Mouse (Mus musculus) lung, embryonic 15.5 days (tissue): Measurements from ENCODE around the gene Ccdc24. TPM values are rescaled to one million over a fixed set of nuclear protein-coding genes. Genes with fewer than 3 reads are reported as not detected.

ENCODE experiments used
- ATAC-seq: fragments of 200-750 bp; cut with Nextera tagmentation; 2 replicates; pipeline ENCODE4 v1.8.0; 2017; ENCODE audit warnings: moderate number of reproducible peaks, borderline replicate concordance; ENCODE audit not compliant: low FRiP score, low TSS enrichment; ENCODE audit errors: extremely low read depth
- H3K27ac ChIP-seq: fragments of 300-500 bp; sonication (generic); 2 replicates; pipeline ENCODE4 v1.5.1; 2015; ENCODE audit warnings: moderate library complexity, mild to moderate bottlenecking, inconsistent platforms
- H3K27me3 ChIP-seq: fragments of 300-500 bp; sonication (generic); 2 replicates; pipeline ENCODE4 v1.6.1; 2015; ENCODE audit warnings: inconsistent platforms
- H3K36me3 ChIP-seq: fragments of 300-500 bp; sonication (generic); 2 replicates; pipeline ENCODE4 v1.6.1; 2015; ENCODE audit warnings: inconsistent platforms
- H3K4me1 ChIP-seq: fragments of 300-500 bp; sonication (generic); 2 replicates; pipeline ENCODE4 v1.6.1; 2015; ENCODE audit warnings: inconsistent platforms
- H3K4me2 ChIP-seq: fragments of 300-500 bp; sonication (generic); 2 replicates; pipeline ENCODE4 v1.6.1; 2015; ENCODE audit warnings: inconsistent platforms, mild to moderate bottlenecking, moderate library complexity
- H3K4me3 ChIP-seq: fragments of 300-500 bp; sonication (generic); 2 replicates; pipeline ENCODE4 v1.5.1; 2015; ENCODE audit warnings: mild to moderate bottlenecking, inconsistent platforms
- H3K9ac ChIP-seq: fragments of 300-500 bp; sonication (generic); 2 replicates; pipeline ENCODE4 v1.6.1; 2015; ENCODE audit warnings: inconsistent platforms
- H3K9me3 ChIP-seq: fragments of 300-500 bp; sonication (generic); 2 replicates; pipeline ENCODE4 v1.6.1; 2016; ENCODE audit warnings: inconsistent platforms
- WGBS: fragments of 180-500 bp; shearing (Covaris S2); methylation state at CpG from one replicate; pipeline ENCODE4 v1.1.7; 2015; 5-methylcytosine and 5-hydroxymethylcytosine counted together
- polyA plus RNA-seq: library from polyadenylated mRNA; unstranded; fragments of >200 nt; fragmentation: Nextera tagmentation; extraction: Ambion mirVana; gene quantifications from 2 replicates; pipeline ENCODE4 v1.2.1, GENCODE M21; 2015

The Ccdc24 gene
- polyA plus RNA-seq, 1 experiment from 2014 or later = 1.9 TPM

DNA sequence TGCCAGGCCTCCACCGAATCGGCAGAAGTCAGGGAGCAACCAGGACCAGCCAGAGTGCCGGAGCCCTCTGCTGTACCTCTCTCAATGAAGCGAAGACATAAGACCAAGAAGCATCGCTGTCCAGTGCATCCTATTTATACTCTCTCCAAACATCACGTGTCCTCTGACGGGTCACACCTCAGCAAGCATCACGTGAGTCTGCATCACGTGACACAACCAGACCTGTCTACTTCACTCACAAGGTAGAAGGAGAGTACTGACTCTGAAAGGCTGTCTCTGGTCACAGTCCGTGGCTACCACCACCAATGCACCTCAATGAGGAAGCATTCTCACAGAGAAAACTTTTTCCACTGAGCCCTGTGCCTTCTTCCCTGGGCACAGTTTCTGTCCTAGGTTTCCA, 54.3 kb downstream of the Ccdc24 start:
- H3K36me3 ChIP-seq = no peaks in the 10 kb centered on the region
- no peaks in the 10 kb centered on the region for H3K9me3 ChIP-seq
- H3K4me2 ChIP-seq = no peak overlapping the region
- 87% methylated on average over 10 of the region's 10 CpGs for WGBS
- H3K9ac ChIP-seq = no peak overlapping the region
- H3K4me3 ChIP-seq = no peak overlapping the region
- no peaks in the 10 kb centered on the region; the same call in 1 of the 2 replicates for H3K4me1 ChIP-seq
- H3K27me3 ChIP-seq = no peaks in the 10 kb centered on the region
- no peak for ATAC-seq
- H3K27ac ChIP-seq = no peak overlapping the region

DNA sequence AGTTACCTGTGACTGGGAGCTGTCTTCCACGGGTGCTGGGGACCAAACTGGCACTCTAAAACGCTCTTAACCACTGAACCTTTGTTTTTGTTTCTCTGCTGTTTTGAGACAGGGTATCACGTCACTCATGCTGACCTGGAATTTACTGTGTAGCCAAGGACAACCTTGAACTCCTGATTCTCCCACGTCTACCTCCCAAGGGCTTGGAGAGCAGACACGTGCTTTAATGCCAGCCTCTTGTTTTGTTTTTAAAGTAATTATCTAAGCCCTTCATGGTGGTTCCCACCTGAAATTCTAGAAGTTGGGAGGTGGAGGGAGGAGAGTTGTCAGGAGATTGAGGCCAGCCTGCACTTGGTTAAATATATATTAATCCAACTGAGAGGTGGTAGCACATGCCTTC, 55.6 kb downstream of the Ccdc24 start:
- Histone ChIP-seq H3K4me3 (no peak overlapping the region), H3K27me3 (no peaks in the 10 kb centered on the region), H3K4me2 (no peak overlapping the region), H3K9me3 (no peaks in the 10 kb centered on the region), H3K27ac (no peak overlapping the region), H3K36me3 (no peaks in the 10 kb centered on the region), H3K9ac (no peak overlapping the region), H3K4me1 (no peaks in the 10 kb centered on the region; the same call in 1 of the 2 replicates)
- ATAC-seq = no peak
- WGBS = 66% methylated on average over 5 of the region's 5 CpGs

Other genes starting within 250 kb of the Ccdc24 start
- gene Dmap1, start 190.3 kb downstream of the Ccdc24 start, polyA plus RNA-seq = 58.7 and 60.3 TPM in 2 replicates
- not detected in 2 replicates for gene Gm12845, start 148.1 kb downstream of the Ccdc24 start, polyA plus RNA-seq
- gene Klf17, start 106.9 kb downstream of the Ccdc24 start, polyA plus RNA-seq = not detected in 2 replicates
- gene Slc6a9, start 38.1 kb downstream of the Ccdc24 start, polyA plus RNA-seq = 8.0 and 8.9 TPM in 2 replicates
- gene B4galt2, start 10.9 kb upstream of the Ccdc24 start, polyA plus RNA-seq = 16.4 and 16.5 TPM in 2 replicates
- 177 and 185 TPM in 2 replicates for gene Atp6v0b, start 14.8 kb upstream of the Ccdc24 start, polyA plus RNA-seq
- gene Dph2, start 19.5 kb upstream of the Ccdc24 start, polyA plus RNA-seq = 18.2 and 19.3 TPM in 2 replicates
- gene Ipo13, start 42.4 kb upstream of the Ccdc24 start, polyA plus RNA-seq = 37.9 and 41.2 TPM in 2 replicates
- gene Artn, start 57.2 kb upstream of the Ccdc24 start, polyA plus RNA-seq = 3.1 and 3.2 TPM in 2 replicates